In the genomic region with DNA sequence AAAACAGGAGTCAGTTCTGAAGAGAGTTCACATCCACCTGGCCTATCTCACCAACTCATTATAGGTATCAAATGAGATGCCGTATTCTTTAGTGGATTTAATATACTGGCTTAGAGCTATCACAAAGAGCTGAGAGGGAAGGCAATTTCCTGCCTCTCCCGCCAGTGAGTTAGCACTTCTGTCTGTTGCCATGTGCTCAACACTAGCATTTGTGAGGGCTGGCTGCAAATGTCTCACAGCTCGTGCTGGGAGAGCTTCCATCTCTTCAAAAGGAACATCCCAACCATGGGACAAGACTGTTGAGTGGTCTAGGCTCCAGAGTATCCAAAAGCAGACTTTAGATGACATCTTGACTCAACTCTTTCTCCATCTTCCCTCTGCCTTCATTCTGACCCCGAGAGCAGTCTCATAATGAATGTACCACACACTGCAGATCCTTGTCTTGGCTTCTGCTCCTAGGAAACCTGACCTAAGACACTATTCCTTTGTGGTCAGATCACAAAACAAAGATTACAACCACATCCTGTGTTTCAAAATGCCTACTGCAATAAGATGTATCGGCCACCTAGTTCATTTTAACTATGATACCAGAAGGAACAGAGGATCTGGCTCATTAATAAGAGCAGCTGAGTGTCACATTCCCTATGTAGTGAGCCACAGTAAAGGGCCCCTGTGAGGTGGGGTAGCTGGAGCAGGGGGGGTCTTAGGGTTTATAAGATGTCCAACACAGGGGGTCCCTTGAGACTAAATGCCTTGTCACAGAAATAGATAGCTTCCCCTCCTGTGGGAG, we compare ENCODE assay signal across 14 mouse cellular contexts.
DNase-seq lines count a peak whose midpoint lies in the region; TF ChIP-seq lines count a peak whose summit lies in the region.
"Had no signal": no experiment of that assay in that cellular context is flagged by ENCODE, and none has a peak within 500 bp of the region (broad histone marks: within the 10 kb centered on the region; RNA-seq: fewer than 3 reads in every experiment).

No protein-coding gene starts in this region.

- peak overlapping the region; percentile 8; the same call in 1 of the 2 replicates for H3K27ac ChIP-seq in left cerebral cortex, adult 2 months
- H3K27ac ChIP-seq: heart, embryonic 15.5 days; hindbrain, embryonic 12.5 days; liver, embryonic 12.5 days; neural tube, embryonic 12.5 days had no signal

- DNase-seq in heart, adult 11 months: peak; percentile 44
- DNase-seq in heart, postnatal 14 days: no peak
- no peak for DNase-seq in left cerebral cortex, adult 2 months (ENCODE audit: extremely low spot score in 1 of 2, low spot score in 2 of 2)
- no peak for DNase-seq in left cerebral cortex, adult 11 months (ENCODE audit: low spot score)
- peak; percentile 47 to 53 for DNase-seq in left cerebral cortex, postnatal 14 days (ENCODE audit: low spot score in 2 of 2)
- peak; percentile 64 for DNase-seq in telencephalon, adult 2 months (ENCODE audit: low read depth, low spot score)
- DNase-seq in gastrocnemius, postnatal 4 days (ENCODE audit: low spot score in 2 of 2): no peak
- DNase-seq: adrenal gland, adult 8-10 months; cerebellum, postnatal 10 days had no signal

- no peak overlapping the region for H3K4me3 ChIP-seq in left cerebral cortex, adult 2 months
- H3K4me3 ChIP-seq: heart, embryonic 15.5 days; hindbrain, embryonic 12.5 days; liver, embryonic 12.5 days; megakaryocyte, embryonic 14.5 days; neural tube, embryonic 12.5 days had no signal

- intact Hi-C loops in heart, postnatal 14 days (cut with DNase I): no loop called here
- intact Hi-C loops in left cerebral cortex, adult 2 months (cut with DNase I): loop anchor here (5.0 kb wide), 1 partner anchor 557 kb away; no protein-coding TSS in a partner anchor
- intact Hi-C loops in left cerebral cortex, postnatal 14 days (cut with DNase I): no loop called here

- no peak for TF ChIP-seq CTCF in left cerebral cortex, adult 2 months (IDR thresholded peaks at IDR 0.05)

Comparison
In these comparisons a context has a peak if more than half of its experiments do, and no peak if none do; other contexts are left out.
1. DNase-seq: peak in heart, adult 11 months (single experiment), left cerebral cortex, postnatal 14 days (2 of 2) and telencephalon, adult 2 months (single experiment); none in heart, postnatal 14 days (0 of 2), left cerebral cortex, adult 2 months (0 of 2), left cerebral cortex, adult 11 months (single experiment) and gastrocnemius, postnatal 4 days (0 of 2).